ENCODE assay signal across 14 mouse cellular contexts in genomic region chr9:122178427-122178826, GRCm38 (mm10).
DNase-seq lines count a peak whose midpoint lies in the region; ATAC-seq and TF ChIP-seq lines count a peak whose summit lies in the region.
"Had no signal": no experiment of that assay in that cellular context is flagged by ENCODE, and none has a peak within 500 bp of the region (broad histone marks: within the 10 kb centered on the region; RNA-seq: fewer than 3 reads in every experiment).

No protein-coding gene starts in this region.

- H3K79me2 ChIP-seq in heart, adult 2 months (replicated peaks; ENCODE audit: control insufficient read depth, insufficient read depth, low read length) = no peaks in the 10 kb centered on the region

- TF ChIP-seq POLR2A in heart, adult 2 months (IDR thresholded peaks at IDR 0.05; ENCODE audit: insufficient read depth, low read depth, low read length) = no peak

- H3K36me3 ChIP-seq in heart, adult 2 months (ENCODE audit: control insufficient read depth, insufficient read depth, low read length) = no peaks in the 10 kb centered on the region
- no peaks in the 10 kb centered on the region for H3K36me3 ChIP-seq in kidney, postnatal 0 days (ENCODE audit: insufficient read depth, low read length)
- H3K36me3 ChIP-seq in heart, postnatal 0 days (replicated peaks; ENCODE audit: control insufficient read depth, insufficient read depth, low read length) = no peaks in the 10 kb centered on the region
- no peaks in the 10 kb centered on the region for H3K36me3 ChIP-seq in stomach, embryonic 16.5 days (ENCODE audit: control insufficient read depth, insufficient read depth, low read length)
- peaks cover 14% of the 10 kb centered on the region for H3K36me3 ChIP-seq in forebrain, embryonic 12.5 days (replicated peaks)

- no peak overlapping the region for H3K4me2 ChIP-seq in kidney, postnatal 0 days (ENCODE audit: low read length)
- H3K4me2 ChIP-seq in heart, postnatal 0 days (ENCODE audit: low read depth, low read length) = no peak overlapping the region
- H3K4me2 ChIP-seq in stomach, embryonic 16.5 days (ENCODE audit: low read depth, low read length) = no peak overlapping the region
- H3K4me2 ChIP-seq in forebrain, embryonic 12.5 days = no peak overlapping the region
- H3K4me2 ChIP-seq: liver, embryonic 11.5 days; midbrain, embryonic 12.5 days had no signal

- no peak overlapping the region for H3K4me3 ChIP-seq in heart, adult 2 months
- H3K4me3 ChIP-seq in kidney, postnatal 0 days (replicated peaks; ENCODE audit: low read depth, low read length) = no peak overlapping the region
- H3K4me3 ChIP-seq in heart, postnatal 0 days (ENCODE audit: low read depth, low read length) = no peak overlapping the region
- H3K4me3 ChIP-seq in stomach, embryonic 16.5 days (replicated peaks; ENCODE audit: low read length) = no peak overlapping the region
- H3K4me3 ChIP-seq in forebrain, embryonic 12.5 days (replicated peaks) = no peak overlapping the region
- H3K4me3 ChIP-seq: midbrain, embryonic 12.5 days had no signal

- ATAC-seq in kidney, postnatal 0 days (replicated peaks; ENCODE audit: low FRiP score, low read depth) = no peak
- ATAC-seq in heart, postnatal 0 days (ENCODE audit: insufficient read depth, low read depth) = peak; percentile 57
- peak; percentile 46; the same call in 1 of the 2 replicates for ATAC-seq in stomach, embryonic 16.5 days (ENCODE audit: insufficient read depth, low FRiP score)
- ATAC-seq in megakaryocyte-erythroid progenitor cell, adult 5-6 weeks (replicated peaks; ENCODE audit: low FRiP score, low TSS enrichment, poor library complexity, severe bottlenecking) = no peak
- no peak for ATAC-seq in forebrain, embryonic 12.5 days (ENCODE audit: low FRiP score)

- 34% methylated on average over 4 of the region's 4 CpGs for WGBS in heart, adult 2 months
- WGBS in kidney, postnatal 0 days = 29% methylated on average over 4 of the region's 4 CpGs
- 36% methylated on average over 4 of the region's 4 CpGs for WGBS in heart, postnatal 0 days
- 38% methylated on average over 4 of the region's 4 CpGs for WGBS in stomach, embryonic 16.5 days
- WGBS in forebrain, embryonic 12.5 days = 82% methylated on average over 4 of the region's 4 CpGs

- no peaks in the 10 kb centered on the region for H3K27me3 ChIP-seq in heart, adult 2 months (ENCODE audit: control insufficient read depth, insufficient read depth, low read length)
- H3K27me3 ChIP-seq in kidney, postnatal 0 days (ENCODE audit: insufficient read depth, low read length) = no peaks in the 10 kb centered on the region
- no peaks in the 10 kb centered on the region for H3K27me3 ChIP-seq in heart, postnatal 0 days (ENCODE audit: control insufficient read depth, insufficient read depth, low read length)
- no peaks in the 10 kb centered on the region for H3K27me3 ChIP-seq in stomach, embryonic 16.5 days (ENCODE audit: control insufficient read depth, insufficient read depth, low read length)
- no peaks in the 10 kb centered on the region for H3K27me3 ChIP-seq in forebrain, embryonic 12.5 days
- H3K27me3 ChIP-seq: midbrain, embryonic 12.5 days had no signal

- H3K9me3 ChIP-seq in kidney, postnatal 0 days (replicated peaks; ENCODE audit: low read length) = no peaks in the 10 kb centered on the region
- H3K9me3 ChIP-seq in heart, postnatal 0 days (replicated peaks; ENCODE audit: control insufficient read depth, low read length) = no peaks in the 10 kb centered on the region
- H3K9me3 ChIP-seq in stomach, embryonic 16.5 days (replicated peaks; ENCODE audit: control insufficient read depth, low read length) = no peaks in the 10 kb centered on the region
- no peaks in the 10 kb centered on the region for H3K9me3 ChIP-seq in forebrain, embryonic 12.5 days
- H3K9me3 ChIP-seq: midbrain, embryonic 12.5 days had no signal

- H3K4me1 ChIP-seq in heart, adult 2 months (ENCODE audit: control insufficient read depth, insufficient read depth, low read length) = peaks cover 36% of the 10 kb centered on the region
- H3K4me1 ChIP-seq in kidney, postnatal 0 days (replicated peaks; ENCODE audit: insufficient read depth, low read length) = peaks cover 11% of the 10 kb centered on the region; the same call in 1 of the 2 replicates
- H3K4me1 ChIP-seq in heart, postnatal 0 days (ENCODE audit: control insufficient read depth, insufficient read depth) = peaks cover 31% of the 10 kb centered on the region
- H3K4me1 ChIP-seq in stomach, embryonic 16.5 days (ENCODE audit: control insufficient read depth, insufficient read depth, low read length) = peaks cover 15% of the 10 kb centered on the region; the same call in 1 of the 2 replicates
- no peaks in the 10 kb centered on the region for H3K4me1 ChIP-seq in forebrain, embryonic 12.5 days
- H3K4me1 ChIP-seq: midbrain, embryonic 12.5 days had no signal

- no peak for TF ChIP-seq CTCF in heart, adult 2 months (IDR thresholded peaks at IDR 0.05)
- no peak for TF ChIP-seq CTCF in kidney, postnatal 0 days (IDR thresholded peaks at IDR 0.05; ENCODE audit: low read depth)
- TF ChIP-seq CTCF in heart, postnatal 0 days (IDR thresholded peaks at IDR 0.05; ENCODE audit: low read depth) = no peak

- no peak for DNase-seq in heart, adult 2 months
- DNase-seq in heart, postnatal 4 days = no peak
- DNase-seq in kidney, postnatal 0 days (ENCODE audit: low spot score) = peak; percentile 72
- DNase-seq in kidney, postnatal 25 days = no peak
- DNase-seq in heart, postnatal 0 days (ENCODE audit: low spot score) = peak; percentile 70
- DNase-seq: cerebellum, adult 9-11 months; lung, postnatal 10 days; retina, postnatal 1 day; thymus, adult 2 months had no signal

- no peak overlapping the region for H3K9ac ChIP-seq in heart, adult 2 months (ENCODE audit: low read depth, low read length)
- no peak overlapping the region for H3K9ac ChIP-seq in kidney, postnatal 0 days (ENCODE audit: low read depth, low read length)
- H3K9ac ChIP-seq in heart, postnatal 0 days (replicated peaks; ENCODE audit: low read depth, low read length) = no peak overlapping the region
- H3K9ac ChIP-seq in stomach, embryonic 16.5 days (ENCODE audit: low read length) = no peak overlapping the region
- no peak overlapping the region for H3K9ac ChIP-seq in forebrain, embryonic 12.5 days
- H3K9ac ChIP-seq: midbrain, embryonic 12.5 days had no signal

- peak overlapping the region; percentile 83 for H3K27ac ChIP-seq in heart, adult 2 months
- H3K27ac ChIP-seq in kidney, postnatal 0 days = peak overlapping the region; percentile 51; the same call in 1 of the 2 replicates
- H3K27ac ChIP-seq in heart, postnatal 0 days (ENCODE audit: low read depth) = peak overlapping the region; percentile 67
- peak overlapping the region; percentile 41; the same call in 1 of the 2 replicates for H3K27ac ChIP-seq in stomach, embryonic 16.5 days (ENCODE audit: low read length)
- no peak overlapping the region for H3K27ac ChIP-seq in forebrain, embryonic 12.5 days
- H3K27ac ChIP-seq: midbrain, embryonic 12.5 days had no signal

- TF ChIP-seq EP300 in heart, adult 2 months (IDR thresholded peaks at IDR 0.05; ENCODE audit: insufficient read depth, low read depth, low read length) = no peak
- no peak for TF ChIP-seq EP300 in heart, postnatal 0 days (IDR thresholded peaks at IDR 0.05; ENCODE audit: low read depth)

- intact Hi-C loops in heart, adult 2 months (cut with DNase I) = no loop called here

Comparison
In these comparisons a context has a peak if more than half of its experiments do, and no peak if none do; other contexts are left out.
1. DNase-seq: peak in kidney, postnatal 0 days (single experiment) and heart, postnatal 0 days (single experiment); none in heart, adult 2 months (0 of 2), heart, postnatal 4 days (single experiment) and kidney, postnatal 25 days (0 of 2).
2. ATAC-seq: peak in heart, postnatal 0 days (single experiment) and stomach, embryonic 16.5 days (single experiment); none in kidney, postnatal 0 days (single experiment), megakaryocyte-erythroid progenitor cell, adult 5-6 weeks (single experiment) and forebrain, embryonic 12.5 days (single experiment).